Mouse (Mus musculus) left cerebral cortex, postnatal 10 days (tissue): ENCODE measurements around the gene Lig1. TPM values are rescaled to one million over a fixed set of nuclear protein-coding genes. Genes with fewer than 3 reads are reported as not detected.

Experiments used
- DNase-seq, 2 experiments: peaks; one replicate each; pipeline ENCODE4 v3.0.0; 2021 to 2022; ENCODE audit warnings: low spot score in 2 of 2, mixed read lengths in 1 of 2; ENCODE audit errors: extremely low spot score in 1 of 2
- intact Hi-C: fragments of 180-260 bp; cut with DNase I; formaldehyde crosslinking; loops from one replicate; pipeline ENCODE4 v1.15.1; 2025
- total RNA-seq, 2 experiments: library from RNA; stranded (reverse); gene quantifications; 2 replicates each; pipeline ENCODE4 v1.2.3; 2021

The Lig1 gene
- total RNA-seq, 2 experiments from 2014 or later, result 12.9 to 15.4 TPM

GRCm38 (mm10) chr7:13302780-13303179 is 25.7 kb downstream of the Lig1 start:
- intact Hi-C loops, result loop anchor here (5.0 kb wide), 1 partner anchor 210 kb away; no protein-coding TSS in a partner anchor
- no peak for DNase-seq

- intact Hi-C loops, result loop anchor here (5.0 kb wide), 1 partner anchor 209 kb away; no protein-coding TSS in a partner anchor
- no peak for DNase-seq
Measured at GRCm38 (mm10) chr7:13303372-13303771, 26.3 kb downstream of the Lig1 start.

- intact Hi-C loops, result no loop called here
- no peak for DNase-seq
Measured at GRCm38 (mm10) chr7:13309407-13309806, 32.3 kb downstream of the Lig1 start.

- intact Hi-C loops, result no loop called here
- DNase-seq, result no peak
Measured at GRCm38 (mm10) chr7:13310493-13311199, 33.6 kb downstream of the Lig1 start.

GRCm38 (mm10) chr7:13311401-13311800 is 34.3 kb downstream of the Lig1 start:
- no peak for DNase-seq
- intact Hi-C loops, result no loop called here

- DNase-seq, result no peak
- intact Hi-C loops, result no loop called here
Measured at GRCm38 (mm10) chr7:13314095-13314597, 37.1 kb downstream of the Lig1 start.

- intact Hi-C loops, result no loop called here
- no peak for DNase-seq
Measured at GRCm38 (mm10) chr7:13321424-13321823, 44.3 kb downstream of the Lig1 start.

- DNase-seq, result no peak
- intact Hi-C loops, result no loop called here
Measured at GRCm38 (mm10) chr7:13324316-13324715, 47.2 kb downstream of the Lig1 start, which contains the start of gene Pla2g4c. Pla2g4c (plus strand) TSS chr7:13324655.

GRCm38 (mm10) chr7:13330575-13330974 is 53.5 kb downstream of the Lig1 start:
- DNase-seq, result no peak
- intact Hi-C loops, result no loop called here

- intact Hi-C loops, result no loop called here
- DNase-seq, result peak in 1 of 2 experiments; percentile 50
Measured at GRCm38 (mm10) chr7:13355943-13356342, 78.9 kb downstream of the Lig1 start.

Other genes starting within 250 kb of the Lig1 start
- 100 to 1,000 TPM; 133 to 134 TPM for gene Chmp2a, start 242.5 kb upstream of the Lig1 start, total RNA-seq
- gene Ube2m, start 239.0 kb upstream of the Lig1 start, total RNA-seq, result 100 to 1,000 TPM; 221 to 229 TPM
- gene Mzf1, start 222.5 kb upstream of the Lig1 start, total RNA-seq, result 10 to 100 TPM; 15.2 to 15.9 TPM
- under 1 TPM in 1 of 2 experiments, not detected in 1; 0.06 TPM for gene Vmn1r85, start 182.1 kb upstream of the Lig1 start, total RNA-seq
- not detected for gene Vmn1r86, start 157.4 kb upstream of the Lig1 start, total RNA-seq
- not detected for gene Vmn1r87, start 137.1 kb upstream of the Lig1 start, total RNA-seq
- gene Vmn1r88, start 117.7 kb upstream of the Lig1 start, total RNA-seq, result under 1 TPM; 0.17 to 0.20 TPM
- not detected for gene Vmn1r89, start 64.3 kb upstream of the Lig1 start, total RNA-seq
- gene Zswim9, start 1.4 kb downstream of the Lig1 start, total RNA-seq, result 10 to 100 TPM; 12.4 to 13.0 TPM
- gene Pla2g4c, start 47.4 kb downstream of the Lig1 start, total RNA-seq, result under 1 TPM; 0.26 to 0.34 TPM
- gene Cabp5, start 120.8 kb downstream of the Lig1 start, total RNA-seq, result under 1 TPM; 0.56 to 0.59 TPM
- gene Bsph1, start 173.6 kb downstream of the Lig1 start, total RNA-seq, result not detected